Mouse (Mus musculus): ENCODE measurements at regions not wholly inside any gene's neighbourhood (a gene's known extent, or its start where the extent isn't known, plus 50 kb on each side); places are given as distances from the start of the nearest gene placed in this dataset.
A peak's percentile ranks its signal among the peaks of the same experiment; 100 is the strongest.

DNA sequence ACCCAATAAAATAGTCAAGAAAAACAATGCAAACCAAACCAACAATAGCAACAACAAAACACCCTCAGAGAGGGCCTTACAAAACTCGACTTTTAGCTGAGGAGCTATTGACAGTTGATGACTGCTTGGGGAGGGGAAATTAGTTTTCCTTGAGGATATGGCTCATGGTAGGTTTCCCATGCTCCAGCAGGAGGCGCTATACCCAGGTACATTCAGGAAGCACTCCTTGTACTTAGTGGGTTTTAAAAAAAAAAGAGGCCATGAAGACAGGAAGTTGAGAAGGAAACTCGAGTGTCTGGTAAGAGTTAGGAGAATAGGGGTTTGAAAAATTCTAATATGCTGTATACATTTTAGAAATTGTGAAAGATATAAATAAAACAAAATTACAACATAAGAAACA, 224.6 kb upstream of the Ppp2r3a start:
- Histone ChIP-seq H3K27me3 (ENCODE audit: insufficient read depth, low read length) (no peaks in the 10 kb centered on the region), H3K4me1 (ENCODE audit: insufficient read depth) (0 out of 2 replicates have a peak, but pooled peaks cover 7% of the 10 kb centered on the region), H3K9me3 (ENCODE audit: low read depth, low read length) (no peaks in the 10 kb centered on the region), H3K27ac (ENCODE audit: low read depth) (no peak overlapping the region), H3K9ac (no peak overlapping the region), H3K36me3 (ENCODE audit: insufficient read depth) (no peaks in the 10 kb centered on the region), H3K4me3 (ENCODE audit: low read depth, low read length) (no peak overlapping the region), H3K4me2 (no peak overlapping the region)
- TF ChIP-seq CTCF (IDR thresholded peaks at IDR 0.05; ENCODE audit: low read depth), result peak; percentile 6; the same call in 1 of the 2 replicates
- no peak for DNase-seq
- ATAC-seq (ENCODE audit: insufficient read depth), result no peak
- WGBS, result 56% methylated on average over 3 of the region's 3 CpGs

DNA sequence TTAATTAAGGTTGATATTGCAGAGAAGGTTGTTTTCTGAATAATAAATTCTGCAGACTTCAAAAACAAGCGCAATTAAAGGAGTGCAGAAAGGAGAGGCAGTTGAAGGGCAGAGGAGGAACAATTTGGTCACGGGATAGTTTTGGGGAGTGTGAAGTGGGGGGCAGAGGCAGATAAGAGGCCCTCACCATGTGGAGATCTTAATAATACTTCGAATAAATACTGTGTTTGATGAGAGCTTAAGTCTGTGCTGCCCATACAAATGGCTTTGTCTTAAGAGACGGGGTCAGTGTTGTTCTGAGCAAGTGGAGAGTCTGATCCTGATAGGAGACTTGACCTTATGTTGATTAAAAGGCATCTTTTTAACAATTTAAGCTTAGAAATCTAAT, 221.5 kb upstream of the Ppp2r3a start:
- no peak overlapping the region for H3K4me3 ChIP-seq (ENCODE audit: low read depth, low read length)
- TF ChIP-seq CTCF (IDR thresholded peaks at IDR 0.05; ENCODE audit: low read depth), result no peak
- DNase-seq (no peak), ATAC-seq (ENCODE audit: insufficient read depth) (no peak)
- no peaks in the 10 kb centered on the region for H3K27me3 ChIP-seq (ENCODE audit: insufficient read depth, low read length)
- 0 out of 2 replicates have a peak, but pooled peaks cover 7% of the 10 kb centered on the region for H3K4me1 ChIP-seq (ENCODE audit: insufficient read depth)
- H3K9me3 ChIP-seq (ENCODE audit: low read depth, low read length), result no peaks in the 10 kb centered on the region
- 64% methylated on average over 4 of the region's 4 CpGs for WGBS
- no peak overlapping the region for H3K4me2 ChIP-seq
- H3K27ac ChIP-seq (ENCODE audit: low read depth), result no peak overlapping the region
- no peaks in the 10 kb centered on the region for H3K36me3 ChIP-seq (ENCODE audit: insufficient read depth)
- H3K9ac ChIP-seq, result no peak overlapping the region

DNA sequence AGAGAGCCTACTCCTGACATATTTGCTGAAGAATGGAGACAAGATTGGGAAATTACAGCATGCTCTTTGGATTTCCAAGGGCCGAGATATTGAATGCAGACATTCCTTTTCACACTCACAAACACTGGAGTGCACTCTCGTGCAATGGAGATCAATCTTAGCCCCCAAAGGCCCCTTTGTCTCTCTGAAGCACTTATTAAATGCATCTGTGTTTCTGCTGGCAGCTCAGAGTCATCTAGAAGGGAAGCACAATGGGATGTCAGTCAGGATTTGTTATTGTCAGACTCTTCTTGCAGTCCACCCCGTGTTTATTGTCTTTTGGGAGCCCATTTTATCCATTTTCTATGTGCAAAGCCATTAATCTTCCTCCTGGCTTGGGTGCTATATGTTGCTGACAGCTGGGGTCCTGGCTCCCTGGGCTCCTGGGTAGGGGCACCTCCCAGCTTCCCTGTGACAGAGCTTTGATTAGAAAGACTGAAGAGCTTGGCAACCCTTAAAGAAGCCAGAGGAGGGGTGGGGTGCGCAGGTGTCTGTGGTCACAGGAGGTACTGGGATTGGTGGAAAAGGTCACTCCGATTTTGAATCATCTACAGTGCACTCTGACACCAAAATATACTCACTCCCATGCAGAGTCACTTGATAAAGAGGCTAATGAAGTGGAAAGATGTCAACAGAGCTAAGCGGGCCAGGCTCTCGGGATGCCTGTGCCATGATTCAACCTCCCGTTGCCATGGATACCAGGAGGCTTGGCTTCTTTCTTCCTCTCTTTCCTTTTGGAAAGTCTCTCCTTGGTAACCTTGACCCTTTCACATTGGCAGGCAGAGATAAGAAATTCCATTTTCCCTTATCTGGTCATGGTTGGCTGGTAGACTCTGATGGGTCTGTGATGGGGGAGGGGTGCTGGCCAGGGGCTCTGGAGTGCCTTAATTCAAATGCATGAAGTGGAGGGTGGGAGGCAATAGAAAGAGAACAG, 220.8 kb upstream of the Ppp2r3a start:
- Histone ChIP-seq H3K36me3 (ENCODE audit: insufficient read depth) (no peaks in the 10 kb centered on the region), H3K27me3 (ENCODE audit: insufficient read depth, low read length) (no peaks in the 10 kb centered on the region), H3K9me3 (ENCODE audit: low read depth, low read length) (no peaks in the 10 kb centered on the region), H3K27ac (ENCODE audit: low read depth) (no peak overlapping the region), H3K4me2 (no peak overlapping the region), H3K4me1 (ENCODE audit: insufficient read depth) (0 out of 2 replicates have a peak, but pooled peaks cover 7% of the 10 kb centered on the region), H3K9ac (no peak overlapping the region), H3K4me3 (ENCODE audit: low read depth, low read length) (no peak overlapping the region)
- peak; percentile 75 for ATAC-seq (ENCODE audit: insufficient read depth)
- WGBS, result 27% methylated on average over 8 of the region's 8 CpGs
- DNase-seq, result peak; percentile 74
- no peak for TF ChIP-seq CTCF (IDR thresholded peaks at IDR 0.05; ENCODE audit: low read depth)

DNA sequence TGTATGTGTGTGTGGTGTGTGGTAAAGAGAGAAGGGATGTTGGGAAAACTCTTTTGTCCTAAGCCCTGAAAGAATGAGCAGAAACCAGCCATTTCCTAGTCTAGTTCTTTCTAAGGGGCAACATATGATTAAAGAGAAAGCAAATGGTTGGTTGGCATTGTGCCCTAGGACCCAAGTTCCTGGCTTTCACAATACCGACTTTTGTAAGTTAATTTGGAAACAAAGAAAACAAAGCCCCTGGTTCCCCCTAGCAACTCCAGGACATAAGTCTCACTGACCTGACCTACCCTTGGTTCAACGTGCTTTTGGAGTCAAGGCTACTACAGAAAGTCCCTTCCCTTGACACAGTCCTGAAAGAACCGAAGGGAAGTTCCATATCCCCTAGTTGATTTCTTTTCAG, 220.1 kb upstream of the Ppp2r3a start:
- 58% methylated on average over 3 of the region's 3 CpGs for WGBS

DNA sequence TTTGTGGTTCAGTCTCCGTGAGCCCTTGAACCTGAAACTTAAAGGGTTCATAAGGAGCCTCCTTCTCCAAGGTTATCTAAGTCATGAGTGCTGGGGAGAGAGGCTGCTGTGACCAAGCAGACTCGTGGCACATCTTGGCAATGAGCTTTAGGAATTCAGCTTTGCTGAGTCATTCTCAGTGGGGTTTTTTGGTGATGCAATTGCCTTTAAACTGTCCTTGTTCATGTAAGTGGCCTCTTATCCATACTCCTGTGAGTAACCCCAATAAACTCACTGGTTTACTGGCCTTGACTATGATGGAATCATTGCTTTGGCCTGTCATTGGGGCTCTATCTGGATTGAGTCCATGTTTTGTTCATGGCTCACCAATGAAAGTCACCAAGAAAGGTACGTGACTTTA, 218.2 kb upstream of the Ppp2r3a start:
- H3K9ac ChIP-seq, result no peak overlapping the region
- H3K9me3 ChIP-seq (ENCODE audit: low read depth, low read length), result no peaks in the 10 kb centered on the region
- DNase-seq (no peak), ATAC-seq (ENCODE audit: insufficient read depth) (no peak)
- H3K4me3 ChIP-seq (ENCODE audit: low read depth, low read length), result no peak overlapping the region
- no peak overlapping the region for H3K4me2 ChIP-seq
- no peak overlapping the region for H3K27ac ChIP-seq (ENCODE audit: low read depth)
- 87% methylated on average over 3 of the region's 3 CpGs for WGBS
- H3K27me3 ChIP-seq (ENCODE audit: insufficient read depth, low read length), result no peaks in the 10 kb centered on the region
- H3K4me1 ChIP-seq (ENCODE audit: insufficient read depth), result 0 out of 2 replicates have a peak, but pooled peaks cover 7% of the 10 kb centered on the region
- TF ChIP-seq CTCF (IDR thresholded peaks at IDR 0.05; ENCODE audit: low read depth), result no peak
- H3K36me3 ChIP-seq (ENCODE audit: insufficient read depth), result no peaks in the 10 kb centered on the region

More for the DNA sequence above, 220.1 kb upstream of the Ppp2r3a start:
- Histone ChIP-seq H3K9ac (no peak overlapping the region), H3K4me1 (ENCODE audit: insufficient read depth) (0 out of 2 replicates have a peak, but pooled peaks cover 7% of the 10 kb centered on the region), H3K4me3 (ENCODE audit: low read depth, low read length) (no peak overlapping the region), H3K36me3 (ENCODE audit: insufficient read depth) (no peaks in the 10 kb centered on the region), H3K27ac (ENCODE audit: low read depth) (no peak overlapping the region), H3K27me3 (ENCODE audit: insufficient read depth, low read length) (no peaks in the 10 kb centered on the region), H3K4me2 (no peak overlapping the region), H3K9me3 (ENCODE audit: low read depth, low read length) (no peaks in the 10 kb centered on the region)
- no peak for TF ChIP-seq CTCF (IDR thresholded peaks at IDR 0.05; ENCODE audit: low read depth)
- peak; percentile 42 for DNase-seq
- no peak for ATAC-seq (ENCODE audit: insufficient read depth)

DNA sequence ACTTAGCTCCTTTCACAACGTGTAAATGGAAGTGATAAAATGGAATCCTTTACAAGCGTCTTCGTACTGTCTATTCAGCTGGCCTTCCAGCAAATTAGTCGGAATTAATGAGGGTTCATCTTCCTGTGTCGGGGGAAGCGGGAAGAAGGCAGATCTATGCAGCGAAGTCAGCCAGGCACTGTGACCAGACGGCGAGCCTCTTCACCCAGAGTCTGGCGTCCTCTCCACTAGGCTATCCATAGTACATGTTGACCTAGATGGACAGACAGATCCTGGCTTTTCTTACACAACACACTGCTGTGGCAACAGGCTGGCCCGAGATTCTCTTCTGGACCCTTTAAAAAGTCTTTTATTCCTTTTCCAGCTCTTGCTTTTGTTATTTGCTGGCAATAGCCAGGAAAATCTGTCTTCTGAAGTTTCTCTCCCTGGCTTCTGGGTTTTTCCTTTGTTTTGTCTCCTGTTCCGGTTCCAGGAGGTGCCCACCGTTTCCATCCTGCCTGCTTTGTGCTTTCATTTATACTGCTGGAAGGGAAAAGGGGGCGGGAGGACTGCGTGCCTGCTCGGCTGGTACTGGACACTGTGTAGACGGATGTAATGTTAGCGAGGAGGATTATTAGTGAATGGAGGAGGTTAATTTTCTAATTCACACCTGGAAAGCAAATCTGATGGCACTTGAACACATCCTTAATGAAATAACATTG, 213.3 kb upstream of the Ppp2r3a start:
- Histone ChIP-seq H3K9ac (no peak overlapping the region), H3K4me1 (ENCODE audit: insufficient read depth) (no peaks in the 10 kb centered on the region), H3K4me3 (ENCODE audit: low read depth, low read length) (no peak overlapping the region), H3K27ac (ENCODE audit: low read depth) (no peak overlapping the region), H3K27me3 (ENCODE audit: insufficient read depth, low read length) (no peaks in the 10 kb centered on the region), H3K4me2 (no peak overlapping the region), H3K9me3 (ENCODE audit: low read depth, low read length) (no peaks in the 10 kb centered on the region), H3K36me3 (ENCODE audit: insufficient read depth) (no peaks in the 10 kb centered on the region)
- no peak for ATAC-seq (ENCODE audit: insufficient read depth)
- DNase-seq, result no peak
- no peak for TF ChIP-seq CTCF (IDR thresholded peaks at IDR 0.05; ENCODE audit: low read depth)
- 63% methylated on average over 18 of the region's 18 CpGs for WGBS
